Mouse (Mus musculus): ENCODE data around the gene Hilpda.

GRCm38 (mm10) chr6:29240806-29241205, 31.5 kb upstream of the Hilpda start:
- TF ChIP-seq CTCF (IDR thresholded peaks at IDR 0.05; ENCODE audit: low read depth) (peak; percentile 83), EP300 (optimal IDR thresholded peaks at IDR 0.05) (no peak)

Data from stomach, postnatal 0 days (tissue).